Mouse (Mus musculus) forebrain, embryonic 11.5 days (tissue): ENCODE data around the gene Lonrf2. TPM values are rescaled to one million over a fixed set of nuclear protein-coding genes. Genes with fewer than 3 reads are reported as not detected.

Experiments
- ATAC-seq: fragments of 200-750 bp; cut with Nextera tagmentation; replicated peaks from 2 replicates; pipeline ENCODE4 v1.8.0; 2017; ENCODE audit warnings: moderate TSS enrichment; ENCODE audit not compliant: low FRiP score
- DNase-seq: peaks from one replicate; pipeline ENCODE4 v3.0.0-alpha.2; 2017; ENCODE audit warnings: low spot score
- H3K27ac ChIP-seq: fragments of 300-500 bp; sonication (generic); 2 replicates; pipeline ENCODE4 v1.5.1; 2014; ENCODE audit warnings: low read depth, low read length
- H3K27me3 ChIP-seq: fragments of 300-500 bp; sonication (generic); 2 replicates; pipeline ENCODE4 v1.6.1; 2014; ENCODE audit warnings: mild to moderate bottlenecking, low read length, mixed read lengths; ENCODE audit not compliant: control insufficient read depth, insufficient read depth
- H3K36me3 ChIP-seq: fragments of 300-500 bp; sonication (generic); 2 replicates; pipeline ENCODE4 v1.6.1; 2014; ENCODE audit warnings: mild to moderate bottlenecking, low read length, moderate library complexity, mixed read lengths; ENCODE audit not compliant: control insufficient read depth, insufficient read depth
- H3K4me1 ChIP-seq: fragments of 300-500 bp; sonication (generic); replicated peaks from 2 replicates; pipeline ENCODE4 v1.6.1; 2014; ENCODE audit warnings: low read length, mixed read lengths; ENCODE audit not compliant: control insufficient read depth, insufficient read depth
- H3K4me2 ChIP-seq: fragments of 300-500 bp; sonication (generic); 2 replicates; pipeline ENCODE4 v1.6.1; 2014; ENCODE audit warnings: low read depth, mild to moderate bottlenecking, low read length, moderate library complexity, mixed read lengths; ENCODE audit not compliant: severe bottlenecking
- H3K4me3 ChIP-seq: fragments of 300-500 bp; sonication (generic); 2 replicates; pipeline ENCODE4 v1.5.1; 2014; ENCODE audit warnings: low read depth, low read length
- H3K9ac ChIP-seq: fragments of 300-500 bp; sonication (generic); 2 replicates; pipeline ENCODE4 v1.6.1; 2014; ENCODE audit warnings: low read length
- H3K9me3 ChIP-seq: fragments of 300-500 bp; sonication (generic); 2 replicates; pipeline ENCODE4 v1.6.1; 2016; ENCODE audit warnings: low read length, mixed read lengths; ENCODE audit not compliant: control insufficient read depth
- WGBS: fragments of 180-500 bp; shearing (Covaris S2); extraction: QIAGEN DNeasy Blood & Tissue Kit; methylation state at CpG from one replicate; pipeline ENCODE4 v1.1.7; 2014; 5-methylcytosine and 5-hydroxymethylcytosine counted together
- polyA plus RNA-seq: library from polyadenylated mRNA; unstranded; fragments of >200 nt; fragmentation: Nextera tagmentation; extraction: Ambion mirVana; gene quantifications from 2 replicates; pipeline ENCODE4 v1.2.1, GENCODE M21; 2014

Lonrf2 gene
- 2.4 and 2.9 TPM in 2 replicates for polyA plus RNA-seq

DNA sequence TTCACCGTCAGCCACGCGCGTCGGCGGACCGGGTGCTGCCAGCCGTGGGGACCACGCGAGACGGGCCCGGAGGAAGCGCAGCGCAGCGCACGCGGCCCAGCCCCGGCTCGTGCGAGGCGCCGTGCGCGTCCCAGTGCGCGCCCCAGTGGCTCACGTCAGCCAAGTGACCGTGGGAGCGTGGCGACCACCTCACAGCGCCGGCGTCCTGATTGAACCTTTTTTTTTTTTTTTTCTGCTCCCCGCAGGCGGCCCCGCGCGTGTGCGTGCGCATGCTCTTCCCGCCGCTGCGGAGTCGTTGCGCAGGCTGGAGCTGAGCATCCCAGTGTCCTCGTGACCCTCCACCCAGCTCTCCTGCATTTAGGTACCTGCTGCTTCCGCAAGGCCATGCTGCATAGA, at the start of gene Lonrf2:
Lonrf2 (minus strand) TSS at position 235 of the 396 bp plus-strand sequence.
- H3K27me3 ChIP-seq = peaks cover 7% of the 10 kb centered on the region

DNA sequence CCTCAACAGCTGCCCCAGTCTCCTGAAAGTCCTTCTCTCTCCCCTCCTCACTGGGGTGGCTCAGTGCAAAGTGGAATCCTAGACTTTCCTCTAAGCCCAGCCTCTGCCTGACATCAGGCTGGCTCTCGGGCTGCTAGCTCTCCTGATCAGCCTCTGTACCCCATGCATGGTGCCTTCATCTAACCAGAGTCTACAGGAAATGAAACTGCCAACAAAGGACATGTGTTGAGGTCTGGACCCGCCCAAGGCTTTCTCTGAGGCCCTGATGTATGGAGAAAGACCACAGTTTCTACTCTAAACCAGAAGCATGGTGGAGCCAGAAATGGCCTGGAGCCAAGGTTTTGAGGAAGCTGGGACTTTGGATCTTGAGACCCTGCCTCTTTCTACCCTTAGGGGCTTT, 49.4 kb upstream of the Lonrf2 start:
- H3K9ac ChIP-seq = no peak overlapping the region
- H3K27ac ChIP-seq = no peak overlapping the region
- DNase-seq (no peak), ATAC-seq (no peak)
- no peaks in the 10 kb centered on the region for H3K9me3 ChIP-seq
- whole genome bisulfite sequencing = 73% methylated on average over 2 of the region's 2 CpGs
- H3K4me1 ChIP-seq = no peaks in the 10 kb centered on the region
- no peak overlapping the region for H3K4me3 ChIP-seq
- no peak overlapping the region for H3K4me2 ChIP-seq
- H3K27me3 ChIP-seq = no peaks in the 10 kb centered on the region
- H3K36me3 ChIP-seq = no peaks in the 10 kb centered on the region

More for the DNA sequence above, at the start of gene Lonrf2:
- peak; percentile 74 for DNase-seq
- Histone ChIP-seq H3K27ac (peak within 1 kb of the TSS; percentile 25), H3K36me3 (no peaks in the 10 kb centered on the region), H3K9ac (peak within 1 kb of the TSS; percentile 83), H3K4me1 (no peaks in the 10 kb centered on the region; the same call in 1 of the 2 replicates), H3K4me2 (peak within 1 kb of the TSS; percentile 99), H3K9me3 (no peaks in the 10 kb centered on the region), H3K4me3 (peak within 1 kb of the TSS; percentile 70)
- 2% methylated on average over 32 of the region's 47 CpGs for WGBS
- ATAC-seq = peak; percentile 75

DNA sequence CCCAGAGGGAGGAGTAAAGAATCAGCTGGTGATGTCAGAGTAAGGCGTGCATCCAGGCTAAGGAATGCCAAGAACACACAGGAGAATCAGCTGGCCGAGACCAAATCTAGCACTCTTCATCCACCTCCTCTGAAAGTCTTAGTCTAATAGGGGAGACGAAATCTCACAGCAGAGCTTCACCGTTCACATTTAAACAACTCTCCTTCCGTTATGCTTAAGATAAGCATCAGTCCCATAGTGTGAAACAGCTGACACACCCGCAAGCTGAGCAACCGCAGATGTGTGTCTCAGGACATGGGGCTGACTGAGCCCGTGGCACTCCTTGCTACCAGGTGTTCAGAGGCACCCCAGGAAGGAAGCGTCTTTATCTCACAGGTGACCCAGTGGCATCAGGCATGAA, 47.3 kb upstream of the Lonrf2 start:
- DNase-seq (no peak), ATAC-seq (no peak)
- no peak overlapping the region for H3K4me2 ChIP-seq
- WGBS = 89% methylated on average over 9 of the region's 9 CpGs
- H3K4me1 ChIP-seq = no peaks in the 10 kb centered on the region
- no peak overlapping the region for H3K9ac ChIP-seq
- H3K27ac ChIP-seq = no peak overlapping the region
- H3K4me3 ChIP-seq = no peak overlapping the region
- no peaks in the 10 kb centered on the region for H3K36me3 ChIP-seq
- no peaks in the 10 kb centered on the region; the same call in 1 of the 2 replicates for H3K9me3 ChIP-seq
- no peaks in the 10 kb centered on the region for H3K27me3 ChIP-seq

DNA sequence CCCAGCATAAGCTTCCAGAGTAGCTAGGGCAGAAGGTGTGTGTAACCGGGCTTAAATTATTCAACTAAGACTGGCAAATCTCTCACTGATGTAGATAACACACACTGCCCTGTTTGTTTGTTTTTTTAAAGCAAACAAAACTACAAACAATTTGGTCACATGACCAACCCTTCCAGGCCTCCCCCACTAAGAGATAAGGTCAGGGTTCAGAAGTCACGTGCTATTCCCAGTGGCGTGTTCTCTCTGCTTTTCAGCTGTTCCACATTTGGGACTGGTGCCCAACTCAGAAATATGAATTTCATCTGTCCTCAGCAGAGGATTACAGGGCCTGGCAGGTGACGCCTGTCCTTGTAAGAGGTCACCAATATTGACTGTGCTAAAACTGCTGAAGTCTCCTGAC, 46.2 kb upstream of the Lonrf2 start:
- no peak for DNase-seq
- WGBS = 91% methylated on average over 4 of the region's 4 CpGs

DNA sequence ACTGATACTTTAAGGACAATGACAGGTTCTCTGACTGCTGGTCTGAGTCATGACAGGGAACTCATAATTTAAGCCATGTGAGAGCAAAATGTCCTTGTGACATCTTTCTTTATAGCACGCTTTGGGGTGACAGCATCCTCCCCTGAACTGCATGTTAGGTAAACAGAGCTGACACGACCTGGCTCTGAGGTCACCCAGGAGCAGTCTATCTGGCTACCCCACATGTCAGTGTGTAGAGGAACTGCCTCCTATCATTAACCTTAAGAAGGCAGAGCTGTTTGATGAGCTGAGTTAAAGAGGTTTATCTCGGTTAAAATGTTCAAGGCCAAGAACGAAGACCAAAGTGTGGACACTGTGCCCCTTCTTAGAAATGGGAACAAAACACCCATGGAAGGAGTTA, 44.9 kb upstream of the Lonrf2 start:
- no peak overlapping the region for H3K4me2 ChIP-seq
- H3K9me3 ChIP-seq = no peaks in the 10 kb centered on the region; the same call in 1 of the 2 replicates
- 88% methylated on average over 4 of the region's 4 CpGs for WGBS
- no peak overlapping the region for H3K27ac ChIP-seq
- ATAC-seq = no peak
- H3K4me1 ChIP-seq = 0 out of 2 replicates have a peak, but pooled peaks cover 2% of the 10 kb centered on the region
- H3K27me3 ChIP-seq = no peaks in the 10 kb centered on the region
- no peak overlapping the region for H3K9ac ChIP-seq
- H3K4me3 ChIP-seq = no peak overlapping the region
- H3K36me3 ChIP-seq = no peaks in the 10 kb centered on the region
- no peak for DNase-seq

More for the DNA sequence above, 46.2 kb upstream of the Lonrf2 start:
- Histone ChIP-seq H3K36me3 (no peaks in the 10 kb centered on the region), H3K9me3 (no peaks in the 10 kb centered on the region; the same call in 1 of the 2 replicates), H3K4me1 (no peaks in the 10 kb centered on the region), H3K27me3 (no peaks in the 10 kb centered on the region), H3K9ac (no peak overlapping the region), H3K27ac (no peak overlapping the region), H3K4me2 (no peak overlapping the region), H3K4me3 (no peak overlapping the region)
- no peak for ATAC-seq

DNA sequence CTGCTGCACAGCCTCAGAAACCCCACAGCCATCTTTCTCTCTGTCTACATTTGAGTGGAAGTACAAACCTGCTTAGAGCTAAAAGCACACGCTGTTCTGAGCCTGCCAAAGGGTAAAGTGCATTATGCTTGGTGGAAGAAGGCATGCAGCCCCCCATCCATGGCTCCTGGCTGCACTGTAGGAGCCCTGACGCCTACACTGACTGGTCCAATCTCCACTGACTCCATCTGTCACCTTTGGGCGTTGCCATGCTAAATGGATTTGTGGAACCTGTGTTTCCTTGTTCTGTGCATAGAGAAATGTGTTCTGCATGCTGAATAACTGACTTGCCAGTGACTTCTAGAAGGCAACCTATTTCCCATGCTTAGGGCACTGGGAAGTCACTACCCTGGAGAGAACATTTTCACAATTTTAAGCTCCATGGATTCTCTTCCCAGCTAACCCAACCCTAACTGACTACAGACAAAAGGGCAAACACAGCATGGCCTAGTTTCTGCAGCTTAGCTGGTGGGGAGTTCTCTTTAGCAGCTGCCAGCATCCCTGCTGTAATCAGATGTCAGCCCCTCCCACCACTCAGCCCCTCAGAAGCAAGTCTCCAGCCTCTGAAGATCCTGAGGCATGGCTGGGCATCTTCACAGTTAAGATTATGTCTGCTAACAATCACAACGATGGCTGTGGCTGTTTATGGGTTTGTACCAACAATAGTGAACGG, 40.3 kb upstream of the Lonrf2 start:
- no peaks in the 10 kb centered on the region for H3K36me3 ChIP-seq
- no peaks in the 10 kb centered on the region; the same call in 1 of the 2 replicates for H3K9me3 ChIP-seq
- no peak overlapping the region for H3K9ac ChIP-seq
- no peak overlapping the region for H3K4me2 ChIP-seq
- H3K4me1 ChIP-seq = 0 out of 2 replicates have a peak, but pooled peaks cover 2% of the 10 kb centered on the region
- H3K27me3 ChIP-seq = no peaks in the 10 kb centered on the region
- 56% methylated on average over 5 of the region's 5 CpGs for WGBS
- no peak overlapping the region for H3K4me3 ChIP-seq
- no peak for ATAC-seq
- no peak for DNase-seq
- 0 out of 2 replicates have a peak overlapping the region, but pooled peaks have one; percentile 12 for H3K27ac ChIP-seq

DNA sequence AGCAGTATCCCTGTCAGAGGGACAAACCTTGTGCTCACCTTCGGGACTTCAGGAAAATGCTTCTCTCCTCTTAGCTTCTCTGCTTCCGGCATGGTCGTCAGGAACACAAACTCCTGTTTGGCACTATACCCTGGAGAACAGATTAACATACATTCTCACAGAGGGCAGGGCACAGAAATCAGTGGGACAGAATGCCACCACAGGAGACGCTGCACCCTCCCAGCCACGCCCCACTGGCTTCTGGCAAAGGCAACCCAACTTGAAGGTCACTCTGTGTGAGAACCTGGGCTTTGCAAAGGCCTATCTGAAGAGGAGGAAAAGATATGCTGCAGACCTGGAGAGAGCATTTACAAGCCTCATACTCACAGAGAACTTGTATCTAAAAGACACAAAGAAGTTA, 37.4 kb upstream of the Lonrf2 start:
- Histone ChIP-seq H3K27ac (no peak overlapping the region), H3K4me2 (no peak overlapping the region), H3K4me1 (0 out of 2 replicates have a peak, but pooled peaks cover 2% of the 10 kb centered on the region), H3K27me3 (no peaks in the 10 kb centered on the region), H3K9ac (no peak overlapping the region), H3K36me3 (no peaks in the 10 kb centered on the region), H3K4me3 (no peak overlapping the region), H3K9me3 (no peaks in the 10 kb centered on the region)
- DNase-seq (no peak), ATAC-seq (no peak)
- WGBS = 90% methylated on average over 5 of the region's 5 CpGs

DNA sequence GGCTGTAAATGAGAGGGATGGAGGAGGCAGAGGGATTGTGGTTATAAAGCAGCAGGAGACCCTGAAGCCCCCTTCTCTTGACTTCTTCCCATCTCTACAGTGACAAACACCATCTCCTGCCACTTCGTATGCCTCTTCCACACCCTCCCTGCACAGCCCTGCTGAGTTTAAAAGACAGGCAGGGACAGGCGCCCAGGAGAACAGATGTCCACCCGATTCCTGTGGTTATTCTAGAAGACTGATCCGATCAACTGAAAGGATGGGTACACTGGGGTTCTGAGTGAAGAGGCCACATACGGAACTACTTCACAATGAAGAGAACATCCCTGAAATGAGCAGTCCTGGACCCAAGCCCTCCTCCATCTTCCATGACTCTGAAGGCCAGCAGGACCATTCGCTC, 35.3 kb upstream of the Lonrf2 start:
- Histone ChIP-seq H3K27me3 (no peaks in the 10 kb centered on the region), H3K4me2 (no peak overlapping the region), H3K4me3 (no peak overlapping the region), H3K36me3 (no peaks in the 10 kb centered on the region), H3K27ac (no peak overlapping the region), H3K9me3 (no peaks in the 10 kb centered on the region), H3K4me1 (0 out of 2 replicates have a peak, but pooled peaks cover 2% of the 10 kb centered on the region), H3K9ac (no peak overlapping the region)
- DNase-seq (no peak), ATAC-seq (no peak)
- 90% methylated on average over 6 of the region's 6 CpGs for whole genome bisulfite sequencing
